ENCODE assay signal across 18 mouse cellular contexts in the genomic region with DNA sequence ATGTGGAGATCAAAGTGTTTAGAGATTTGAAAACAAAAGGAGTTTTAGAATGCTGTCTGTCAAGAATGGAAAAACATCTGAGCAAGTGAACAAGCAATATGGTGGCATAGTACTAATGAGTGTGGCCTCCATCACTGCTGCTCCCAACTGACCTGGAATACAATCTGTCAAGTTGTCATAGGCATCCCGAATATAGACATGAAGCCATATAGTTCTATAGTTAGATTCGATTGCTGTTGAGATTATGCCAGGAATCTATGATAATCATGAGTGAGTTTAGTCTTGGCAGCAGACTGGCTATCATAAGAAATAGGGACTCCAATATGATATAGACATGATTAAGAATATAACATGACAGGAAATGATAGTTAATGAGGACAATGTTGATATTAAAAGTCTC.
"Had no signal": no experiment of that assay in that cellular context is flagged by ENCODE, and none has a peak within 500 bp of the region (broad histone marks: within the 10 kb centered on the region; RNA-seq: fewer than 3 reads in every experiment).

No protein-coding gene starts in this region.

- H3K27me3 ChIP-seq: lung, embryonic 15.5 days; megakaryocyte, embryonic 14.5 days; midbrain, embryonic 13.5 days; midbrain, embryonic 15.5 days; neural tube, embryonic 12.5 days; stomach, embryonic 15.5 days had no signal

- H3K27ac ChIP-seq: lung, embryonic 15.5 days; macrophage; midbrain, embryonic 13.5 days; midbrain, embryonic 15.5 days; neural tube, embryonic 12.5 days; stomach, embryonic 15.5 days; stomach, postnatal 0 days had no signal

- H3K4me2 ChIP-seq: lung, embryonic 15.5 days; midbrain, embryonic 11.5 days; midbrain, embryonic 13.5 days; midbrain, embryonic 15.5 days; neural tube, embryonic 12.5 days; stomach, embryonic 15.5 days had no signal

- ATAC-seq: liver, postnatal 0 days; lung, postnatal 0 days; midbrain, embryonic 13.5 days; midbrain, embryonic 15.5 days had no signal

- H3K36me3 ChIP-seq: lung, embryonic 15.5 days; midbrain, embryonic 13.5 days; midbrain, embryonic 15.5 days; neural tube, embryonic 12.5 days; stomach, embryonic 15.5 days had no signal

- H3K9ac ChIP-seq: liver, postnatal 0 days; lung, embryonic 15.5 days; midbrain, embryonic 13.5 days; midbrain, embryonic 15.5 days; neural tube, embryonic 12.5 days; stomach, embryonic 15.5 days had no signal

- H3K9me3 ChIP-seq: lung, embryonic 15.5 days; midbrain, embryonic 13.5 days; midbrain, embryonic 15.5 days; neural tube, embryonic 12.5 days; stomach, embryonic 15.5 days had no signal

- H3K4me1 ChIP-seq: lung, embryonic 15.5 days; megakaryocyte, embryonic 14.5 days; midbrain, embryonic 13.5 days; midbrain, embryonic 15.5 days; neural tube, embryonic 12.5 days; stomach, embryonic 15.5 days had no signal

- H3K4me3 ChIP-seq: lung, embryonic 15.5 days; megakaryocyte, embryonic 14.5 days; midbrain, embryonic 13.5 days; midbrain, embryonic 15.5 days; neural tube, embryonic 12.5 days; stomach, embryonic 15.5 days had no signal

- DNase-seq: liver, postnatal 0 days; lung, adult 2 months; lung, postnatal 14 days; lung, postnatal 36 days; right cerebral cortex, postnatal 14 days; thymus, adult 18-20 months; thymus, postnatal 14 days; thymus, postnatal 36 days had no signal
